Mouse (Mus musculus) frontal cortex, postnatal 36 days (tissue): Measurements from ENCODE around the gene Psen2.

Experiments
- DNase-seq, 2 experiments: peaks; one replicate each; pipeline ENCODE4 v3.0.0; 2022; ENCODE audit warnings: low spot score in 2 of 2

Psen2 gene

GRCm38 (mm10) chr1:180248593-180249146 is 14.6 kb downstream of the Psen2 start:
- DNase-seq: no peak

- no peak for DNase-seq
These were observed 15.3 kb downstream of the Psen2 start for GRCm38 (mm10) chr1:180247901-180248300.

- no peak for DNase-seq
These were observed 17.3 kb downstream of the Psen2 start for GRCm38 (mm10) chr1:180245741-180246507.

- no peak for DNase-seq
These were observed 31.5 kb downstream of the Psen2 start for GRCm38 (mm10) chr1:180231729-180232128.

- DNase-seq: no peak
These were observed 32.7 kb downstream of the Psen2 start for GRCm38 (mm10) chr1:180230580-180230979.

GRCm38 (mm10) chr1:180229906-180230305 is 33.3 kb downstream of the Psen2 start:
- DNase-seq: no peak

GRCm38 (mm10) chr1:180228854-180229253 is 34.4 kb downstream of the Psen2 start:
- no peak for DNase-seq

GRCm38 (mm10) chr1:180226766-180227165 is 36.5 kb downstream of the Psen2 start:
- no peak for DNase-seq

GRCm38 (mm10) chr1:180226221-180226713 is 37.0 kb downstream of the Psen2 start:
- peak in 1 of 2 experiments; percentile 10 for DNase-seq

- no peak for DNase-seq
These were observed 37.6 kb downstream of the Psen2 start for GRCm38 (mm10) chr1:180225500-180226220.

GRCm38 (mm10) chr1:180222007-180222406 is 41.2 kb downstream of the Psen2 start:
- no peak for DNase-seq

GRCm38 (mm10) chr1:180220791-180221542 is 42.3 kb downstream of the Psen2 start:
- no peak for DNase-seq

GRCm38 (mm10) chr1:180216541-180217276 is 46.5 kb downstream of the Psen2 start:
- DNase-seq: no peak

- DNase-seq: peak; percentile 44 to 55
These were observed 48.2 kb downstream of the Psen2 start for GRCm38 (mm10) chr1:180215044-180215443.

- DNase-seq: no peak
These were observed 50.3 kb downstream of the Psen2 start for GRCm38 (mm10) chr1:180212911-180213310.

- no peak for DNase-seq
These were observed 52.4 kb downstream of the Psen2 start for GRCm38 (mm10) chr1:180210781-180211271.

GRCm38 (mm10) chr1:180210031-180210432 is 53.2 kb downstream of the Psen2 start:
- DNase-seq: no peak

GRCm38 (mm10) chr1:180208370-180208769 is 54.9 kb downstream of the Psen2 start:
- DNase-seq: no peak

GRCm38 (mm10) chr1:180200722-180201121 is 62.5 kb downstream of the Psen2 start:
- no peak for DNase-seq

- DNase-seq: no peak
These were observed 63.6 kb downstream of the Psen2 start for GRCm38 (mm10) chr1:180199715-180200050.
